Mouse (Mus musculus) layer of hippocampus, adult 2 months (tissue): ENCODE measurements around the gene Olfr1438-ps1. TPM values are rescaled to one million over a fixed set of nuclear protein-coding genes. Genes with fewer than 3 reads are reported as not detected.
"Not testable (repeated sequence)": the region's sequence is repeated elsewhere in the genome, so short reads cannot be mapped to it uniquely, and the experiment has no call there.

Experiments
- DNase-seq, 2 experiments: peaks; one replicate each; pipeline ENCODE4 v3.0.0; 2022; ENCODE audit warnings: low spot score in 2 of 2
- H3K27ac ChIP-seq: fragments of 200-600 bp; 2 replicates; pipeline ENCODE4 v1.8.1; 2022
- H3K4me3 ChIP-seq: fragments of 200-600 bp; 2 replicates; pipeline ENCODE4 v1.8.1; 2022; ENCODE audit warnings: mild to moderate bottlenecking
- CTCF ChIP-seq: fragments of 200-600 bp; conservative IDR thresholded peaks from 2 replicates; pipeline ENCODE4 v1.8.1; 2022; ENCODE audit warnings: antibody characterized with exemption, mild to moderate bottlenecking, moderate library complexity
- long read RNA-seq, 2 experiments: library from polyadenylated mRNA; stranded (forward); transcript quantifications; one replicate each; pipeline ENCODE4 v2.0.0; 2021; ENCODE audit warnings: borderline mapping rate in 2 of 2
- total RNA-seq, 2 experiments: library from RNA; stranded (reverse); gene quantifications; 2 replicates each; pipeline ENCODE4 v1.2.3; 2021

The Olfr1438-ps1 gene
- total RNA-seq: not detected
- long read RNA-seq, experiment 1: 0 reads
- long read RNA-seq, experiment 2: 0 reads

GRCm38 (mm10) chr19:12335810-12336209, at the start of gene Olfr1438-ps1:
Olfr1438-ps1 (minus strand) TSS chr19:12335910.
- DNase-seq: no peak
- no peak for TF ChIP-seq CTCF
- Histone ChIP-seq H3K27ac (no peak within 1 kb of the TSS), H3K4me3 (no peak within 1 kb of the TSS)

GRCm38 (mm10) chr19:12374465-12375025, 38.8 kb upstream of the Olfr1438-ps1 start:
- peak; percentile 69 to 78 for DNase-seq
- peak overlapping the region; percentile 82 for H3K27ac ChIP-seq
- H3K4me3 ChIP-seq: no peak overlapping the region
- no peak for TF ChIP-seq CTCF

GRCm38 (mm10) chr19:12373004-12373403, 37.3 kb upstream of the Olfr1438-ps1 start:
- TF ChIP-seq CTCF: no peak
- H3K4me3 ChIP-seq: no peak overlapping the region
- no peak for DNase-seq
- peak overlapping the region; percentile 82; the same call in 1 of the 2 replicates for H3K27ac ChIP-seq

GRCm38 (mm10) chr19:12325001-12325400, 10.7 kb downstream of the Olfr1438-ps1 start, which contains the start of gene Olfr1437:
Olfr1437 (minus strand) TSS chr19:12325101.
- DNase-seq: no peak
- Histone ChIP-seq H3K27ac (no peak within 1 kb of the TSS), H3K4me3 (no peak within 1 kb of the TSS)
- no peak for TF ChIP-seq CTCF

- DNase-seq, H3K4me3 ChIP-seq, H3K27ac ChIP-seq: not testable (repeated sequence)
These were observed 36.7 kb downstream of the Olfr1438-ps1 start, which contains the start of gene Olfr1436 for GRCm38 (mm10) chr19:12299030-12299429. Olfr1436 (minus strand) TSS chr19:12299130.

GRCm38 (mm10) chr19:12292979-12293378, 42.7 kb downstream of the Olfr1438-ps1 start:
- Histone ChIP-seq H3K4me3 (no peak overlapping the region), H3K27ac (peak overlapping the region; percentile 39; the same call in 1 of the 2 replicates)
- TF ChIP-seq CTCF: no peak
- DNase-seq: peak; percentile 17 to 60

- TF ChIP-seq CTCF: no peak
- DNase-seq: no peak
- Histone ChIP-seq H3K4me3 (no peak within 1 kb of the TSS), H3K27ac (no peak within 1 kb of the TSS)
These were observed 56.2 kb downstream of the Olfr1438-ps1 start, which contains the start of gene Olfr1434 for GRCm38 (mm10) chr19:12279554-12279953. Olfr1434 (plus strand) TSS chr19:12279854.

Other genes starting within 250 kb of the Olfr1438-ps1 start
- gene Olfr1426, start 243.9 kb downstream of the Olfr1438-ps1 start, total RNA-seq: not detected
- not detected for gene Olfr1427, start 232.6 kb downstream of the Olfr1438-ps1 start, total RNA-seq
- gene Olfr1428, start 220.0 kb downstream of the Olfr1438-ps1 start, total RNA-seq: not detected
- gene Olfr76, start 212.7 kb downstream of the Olfr1438-ps1 start, total RNA-seq: not detected
- not detected for gene Olfr1555-ps1, start 165.8 kb downstream of the Olfr1438-ps1 start, total RNA-seq
- gene Olfr1431, start 135.3 kb downstream of the Olfr1438-ps1 start, total RNA-seq: not detected
- gene Olfr1432, start 103.3 kb downstream of the Olfr1438-ps1 start, total RNA-seq: not detected
- gene Olfr262, start 94.3 kb downstream of the Olfr1438-ps1 start, total RNA-seq: not detected
- not detected for gene Olfr235, start 74.9 kb downstream of the Olfr1438-ps1 start, total RNA-seq
- not detected for gene Olfr1434, start 56.1 kb downstream of the Olfr1438-ps1 start, total RNA-seq
- not detected for gene Olfr1436, start 36.8 kb downstream of the Olfr1438-ps1 start, total RNA-seq
- gene Olfr1437, start 10.8 kb downstream of the Olfr1438-ps1 start, total RNA-seq: not detected
- not detected for gene Olfr1440, start 51.4 kb upstream of the Olfr1438-ps1 start, total RNA-seq
- not detected for gene Olfr1441, start 81.5 kb upstream of the Olfr1438-ps1 start, total RNA-seq
- gene Pfpl, start 92.0 kb upstream of the Olfr1438-ps1 start, total RNA-seq: not detected
- 1 to 10 TPM; 5.4 to 6.6 TPM for gene Mpeg1, start 124.9 kb upstream of the Olfr1438-ps1 start, total RNA-seq
- 10 to 100 TPM; 32.5 to 35.9 TPM for gene Dtx4, start 165.5 kb upstream of the Olfr1438-ps1 start, total RNA-seq
- gene Fam111a, start 209.8 kb upstream of the Olfr1438-ps1 start, total RNA-seq: 1 to 10 TPM; 1.5 to 2.0 TPM